Mouse (Mus musculus): ENCODE results near the gene Mr1.
A peak's percentile ranks its signal among the peaks of the same experiment; 100 is the strongest.

Mr1 gene

DNA sequence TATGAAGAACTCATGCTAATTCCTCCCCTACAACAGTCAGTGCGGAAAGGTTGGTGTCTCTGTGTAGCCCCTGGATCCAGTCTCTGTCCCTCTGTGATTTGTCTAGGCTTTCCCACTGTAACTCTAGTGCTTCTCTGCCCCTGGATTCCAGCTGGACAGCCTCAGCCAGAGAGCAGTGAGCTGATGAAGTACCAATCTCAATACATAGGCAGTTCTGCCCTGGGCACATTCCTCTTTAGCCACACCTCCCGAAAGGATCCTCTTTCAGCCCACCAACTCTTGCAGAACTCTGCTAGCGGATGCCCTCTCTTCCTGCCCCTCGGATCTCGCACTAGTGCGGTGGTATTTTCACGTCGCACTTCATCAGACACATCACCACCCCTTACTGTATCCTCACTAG lies 11.7 kb downstream of the Mr1 start:
- DNase-seq (ENCODE audit: low read depth, low spot score), result no peak

DNA sequence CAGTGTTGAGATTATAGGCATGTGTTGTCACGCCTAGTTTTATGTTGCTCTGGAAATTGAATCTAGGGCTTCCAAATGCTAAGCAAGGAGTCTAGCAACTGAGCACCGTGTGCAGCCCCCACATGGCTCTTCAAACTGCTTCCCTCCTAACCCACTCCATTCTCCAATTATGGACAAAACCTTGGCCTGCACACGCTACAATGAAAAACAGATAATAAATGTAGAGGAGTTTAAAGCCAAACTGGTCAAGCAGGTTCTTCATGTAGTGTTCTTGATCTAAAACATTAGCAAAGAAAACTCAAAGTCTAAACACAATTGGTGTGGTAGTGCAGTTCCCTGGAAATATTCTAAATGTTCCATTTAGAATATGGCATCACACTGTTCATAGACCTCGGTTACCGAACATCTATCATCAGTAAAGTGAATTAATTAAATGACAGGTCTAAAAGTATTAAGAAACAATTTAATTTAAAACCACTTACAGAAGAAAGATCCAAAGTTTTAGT lies 19.1 kb downstream of the Mr1 start:
- no peak for DNase-seq (ENCODE audit: low read depth, low spot score)

DNA sequence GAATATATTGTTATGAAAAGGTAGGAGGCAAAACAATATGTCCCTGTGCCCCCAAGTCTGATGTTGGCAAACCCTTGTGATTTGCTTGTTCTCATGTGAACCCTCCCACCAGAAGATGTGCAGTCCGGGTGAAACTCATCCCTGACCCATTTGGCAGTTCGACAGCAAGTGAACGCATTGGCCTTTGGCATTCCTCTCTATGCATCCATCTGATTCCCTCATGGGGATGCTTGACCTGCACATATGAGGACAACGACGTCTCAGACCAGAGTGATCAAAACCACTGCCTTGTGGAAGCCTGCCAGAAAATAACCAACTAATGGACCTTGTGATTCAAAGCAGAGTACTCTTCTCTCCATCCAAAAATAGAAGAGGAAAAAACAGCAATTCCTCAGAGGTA lies 19.9 kb downstream of the Mr1 start:
- DNase-seq (ENCODE audit: low read depth, low spot score), result no peak

DNA sequence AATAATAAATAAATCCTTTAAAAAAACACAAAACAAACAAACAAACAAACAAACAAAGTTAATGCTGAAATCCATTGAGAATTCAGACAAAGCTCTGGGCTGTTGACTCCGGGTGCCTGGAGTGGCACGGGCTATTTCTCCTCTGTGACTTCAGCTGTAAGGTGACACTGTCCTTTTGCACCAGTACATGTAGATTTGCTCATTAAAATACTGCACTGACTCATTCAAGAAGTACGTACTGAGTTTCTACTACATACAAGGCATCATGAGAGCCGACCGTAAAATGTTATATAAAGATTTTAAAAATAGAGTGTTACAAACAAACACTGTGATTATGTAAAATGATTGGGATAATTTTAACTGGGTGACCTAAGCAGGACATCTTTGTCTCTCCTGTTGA lies 22.2 kb downstream of the Mr1 start:
- DNase-seq (ENCODE audit: low read depth, low spot score), result no peak

DNA sequence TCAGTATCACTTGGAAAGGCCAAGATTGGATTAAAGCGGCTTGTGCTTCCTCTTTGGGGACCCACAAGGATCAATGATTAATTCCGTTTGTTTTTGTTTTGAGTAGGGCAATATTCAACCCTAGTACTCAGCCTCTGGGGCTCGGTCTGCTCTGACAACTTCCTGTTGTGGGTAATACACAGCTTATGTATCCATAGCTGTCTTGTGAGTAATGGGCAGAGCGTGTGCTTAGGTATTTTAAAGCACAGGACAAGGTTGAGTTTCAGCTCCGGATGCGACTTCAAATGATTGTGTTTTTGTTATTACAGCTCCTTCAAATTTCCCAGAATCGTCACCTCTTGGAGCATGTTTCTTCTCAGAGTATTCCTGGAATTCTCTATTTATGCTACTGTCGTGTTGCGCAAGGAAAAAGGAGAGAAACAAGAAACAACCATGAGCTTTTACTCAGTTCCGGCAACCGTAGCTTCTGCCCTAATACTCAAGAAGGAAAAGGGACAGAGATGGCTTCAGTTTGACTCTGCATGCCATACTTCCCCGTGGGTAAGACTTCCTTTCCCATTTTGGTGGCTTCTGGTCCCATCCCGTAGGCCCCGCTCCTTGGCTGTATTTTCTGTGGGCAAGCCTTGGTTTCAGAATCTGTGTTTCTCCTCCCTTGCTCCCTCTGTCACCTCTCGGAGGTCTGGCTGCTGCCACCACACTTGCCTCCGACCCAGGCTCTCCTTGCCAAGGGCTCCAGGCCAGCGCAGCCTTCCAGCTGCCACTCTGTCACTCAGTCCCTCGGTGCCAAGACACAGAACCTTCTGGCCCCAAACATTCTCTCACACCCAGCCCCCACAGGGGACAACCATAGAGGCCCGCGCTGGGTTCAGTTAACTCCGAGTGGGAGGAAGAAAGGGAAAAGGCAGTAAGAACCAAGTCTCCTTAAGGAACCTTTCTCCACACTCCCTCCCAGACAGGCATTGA lies 24.4 kb downstream of the Mr1 start:
- DNase-seq (ENCODE audit: low read depth, low spot score), result no peak

DNA sequence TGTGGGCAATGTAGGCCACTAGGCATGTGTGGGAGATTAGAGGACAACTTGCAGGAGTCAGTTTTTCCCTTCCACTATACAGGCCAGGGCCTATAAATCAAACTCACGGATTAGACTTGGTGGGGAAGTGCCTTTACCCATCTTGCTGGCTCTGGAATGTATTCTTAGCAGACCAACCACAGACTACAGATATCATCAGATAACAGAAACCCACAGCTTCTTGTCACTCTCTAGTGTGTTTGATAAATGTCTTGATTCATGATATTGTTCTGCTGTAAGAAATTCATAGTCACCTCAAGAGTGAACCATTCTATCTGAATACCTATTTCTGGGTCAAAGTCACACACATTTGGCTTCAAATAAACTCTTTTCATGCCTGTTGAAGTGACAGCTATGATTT lies 26.9 kb downstream of the Mr1 start:
- no peak for DNase-seq (ENCODE audit: low read depth, low spot score)

DNA sequence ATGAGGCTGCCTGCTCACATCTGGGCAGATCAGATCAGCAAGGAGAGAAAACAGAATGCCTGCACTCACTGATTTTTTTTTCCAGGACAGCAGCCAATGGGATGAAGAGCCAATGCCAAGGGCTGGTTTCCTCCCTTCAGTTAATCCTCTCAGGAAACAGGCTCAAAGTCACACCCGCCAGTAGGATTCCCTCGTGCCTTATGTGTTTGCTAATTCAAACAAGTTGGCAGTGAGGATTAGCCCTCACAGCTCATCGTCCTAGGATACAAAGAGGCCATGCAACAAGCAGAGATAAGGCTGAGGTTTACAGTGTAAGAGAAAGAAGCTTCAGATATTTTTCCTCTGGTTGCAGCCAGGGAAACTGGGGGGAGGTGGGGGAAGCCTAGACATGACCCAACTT lies 32.7 kb downstream of the Mr1 start:
- DNase-seq (ENCODE audit: low read depth, low spot score), result no peak

DNA sequence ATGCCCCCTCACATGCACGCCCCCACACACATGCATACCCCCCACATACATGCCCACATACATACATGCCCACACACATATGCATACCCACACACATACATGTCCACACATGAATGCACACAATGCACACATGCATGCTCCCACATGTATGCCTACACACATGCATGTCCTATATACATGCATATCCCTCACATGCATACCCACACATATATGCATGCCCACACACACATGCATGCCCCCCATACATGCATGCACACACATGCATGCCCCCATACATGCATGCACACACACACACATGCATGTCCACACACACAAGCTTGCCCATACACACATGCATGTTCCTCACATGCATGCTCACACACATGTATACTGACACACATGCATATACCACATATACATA lies 33.7 kb downstream of the Mr1 start:
- DNase-seq (ENCODE audit: low read depth, low spot score), result no peak

DNA sequence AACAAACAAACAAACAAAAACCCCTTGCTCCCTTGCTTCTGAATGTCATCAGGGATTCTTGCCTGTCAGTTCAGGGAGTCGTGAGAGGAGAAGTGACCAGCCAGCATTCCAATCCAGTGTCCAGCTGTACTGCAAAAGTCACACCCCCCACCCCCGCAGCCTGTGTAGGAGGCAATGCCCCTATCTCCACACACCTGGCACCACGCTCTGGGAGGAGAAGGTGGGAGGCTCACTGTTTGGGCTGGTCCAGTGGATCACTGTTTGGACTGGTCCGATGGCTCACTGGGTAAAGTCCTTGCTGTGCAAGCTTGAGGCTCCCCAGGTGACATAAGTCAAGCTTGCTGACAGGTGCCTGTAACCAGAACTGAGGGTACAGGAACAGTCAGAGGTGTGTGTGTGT lies 34.5 kb downstream of the Mr1 start:
- DNase-seq (ENCODE audit: low read depth, low spot score), result no peak

DNA sequence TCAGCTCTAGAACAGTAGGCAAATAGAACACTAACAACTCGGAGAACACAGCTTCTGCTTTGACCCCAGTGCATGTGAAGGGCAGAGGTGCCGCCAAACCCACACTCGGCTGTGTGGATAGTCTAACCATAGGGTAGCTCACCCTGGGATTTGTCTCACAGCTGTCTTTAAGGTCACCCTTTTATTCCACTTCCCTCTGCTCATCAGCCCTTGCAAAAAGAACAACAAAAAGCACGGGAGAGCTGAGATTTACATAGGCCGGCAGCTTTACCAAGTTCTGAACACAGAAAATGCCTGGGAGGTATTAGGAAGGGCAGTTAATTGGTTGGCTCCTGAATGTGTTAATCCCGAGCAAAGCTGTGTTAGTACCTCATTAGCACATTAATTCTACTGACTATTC lies 35.1 kb downstream of the Mr1 start:
- DNase-seq (ENCODE audit: low read depth, low spot score), result no peak

DNA sequence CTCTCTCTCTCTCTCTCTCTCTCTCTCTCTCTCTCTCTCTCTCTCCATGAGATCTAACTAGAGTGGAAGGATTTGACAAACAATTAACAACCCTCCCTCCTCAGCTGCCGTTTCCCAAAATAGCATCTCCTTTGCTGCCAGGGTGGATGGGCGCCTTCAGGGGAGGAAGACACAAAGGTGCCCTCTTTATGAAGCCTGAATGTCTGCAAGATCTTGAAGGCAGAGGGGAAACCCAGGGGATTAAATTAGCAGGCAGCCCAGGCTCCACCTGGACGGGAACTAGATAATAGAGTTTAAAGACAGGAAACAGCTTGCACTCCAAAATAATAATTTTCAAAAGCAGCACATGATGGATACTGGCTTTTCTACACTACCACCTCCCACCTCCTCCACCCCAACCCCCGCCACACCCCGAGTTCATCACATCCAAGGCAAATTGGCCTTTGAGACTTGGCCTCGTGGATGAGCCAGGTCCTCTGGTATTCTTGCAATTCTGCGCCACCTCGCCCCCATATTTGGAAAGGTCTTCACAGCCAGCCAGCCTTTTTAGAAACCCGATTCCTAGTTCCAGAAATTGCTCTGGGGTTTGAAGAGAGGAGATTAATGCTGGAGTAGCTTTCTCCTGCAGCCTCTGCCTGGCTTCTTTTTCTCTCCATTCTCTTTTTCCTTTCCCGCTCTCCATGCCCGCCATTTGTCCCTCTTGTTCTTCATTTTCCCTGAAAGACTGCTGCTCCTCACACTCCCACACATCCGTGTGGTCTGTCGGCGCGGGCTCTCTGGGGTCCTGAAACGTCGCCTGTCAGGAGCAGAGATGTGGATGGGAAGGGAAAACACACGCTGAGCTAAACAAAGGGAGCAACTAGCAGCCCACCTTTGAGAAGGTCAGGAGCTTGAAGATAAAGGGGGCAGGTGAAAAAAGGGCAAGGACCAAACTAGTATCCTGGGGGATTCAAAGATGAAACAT lies 36.9 kb downstream of the Mr1 start:
- no peak for DNase-seq (ENCODE audit: low read depth, low spot score)

DNA sequence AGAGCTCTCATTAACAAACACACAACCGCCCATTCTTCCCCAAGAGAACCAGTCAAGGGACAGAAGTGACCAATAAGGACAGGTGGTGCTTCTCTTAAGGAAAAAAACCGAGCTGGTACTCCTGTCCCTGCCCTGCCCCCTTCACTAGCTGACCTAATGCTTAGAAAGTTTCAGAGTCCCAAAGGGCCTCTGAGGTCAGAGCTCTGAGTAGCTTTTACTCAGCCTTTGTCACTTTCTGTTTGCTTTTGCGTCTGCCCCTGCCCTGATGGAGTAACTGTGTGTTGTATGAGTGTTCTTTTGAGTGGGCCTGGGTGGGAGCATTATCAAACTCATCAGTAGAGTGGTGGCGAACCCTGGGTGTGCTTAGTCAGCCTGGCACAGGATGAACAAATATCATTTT lies 38.2 kb downstream of the Mr1 start:
- no peak for DNase-seq (ENCODE audit: low read depth, low spot score)

DNA sequence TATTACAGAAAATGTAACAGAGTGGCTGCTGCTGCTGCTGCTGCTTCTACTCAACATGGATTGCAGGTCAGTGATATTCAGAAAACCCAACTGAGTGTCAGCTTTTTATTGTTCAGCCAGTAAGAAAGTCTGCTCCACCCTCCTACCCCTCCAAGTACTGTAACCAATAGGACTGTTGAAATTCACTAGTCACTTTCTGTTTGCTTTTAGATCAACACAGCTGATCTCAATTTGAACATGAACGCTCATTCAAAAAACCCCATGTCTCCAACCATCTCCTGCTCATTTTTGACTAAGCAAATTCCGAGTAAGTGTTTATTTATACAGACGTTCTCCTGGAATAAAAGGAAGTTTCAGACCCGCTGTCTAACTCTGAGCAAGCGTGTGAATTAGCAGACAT lies 38.8 kb downstream of the Mr1 start:
- DNase-seq (ENCODE audit: low read depth, low spot score), result no peak

DNA sequence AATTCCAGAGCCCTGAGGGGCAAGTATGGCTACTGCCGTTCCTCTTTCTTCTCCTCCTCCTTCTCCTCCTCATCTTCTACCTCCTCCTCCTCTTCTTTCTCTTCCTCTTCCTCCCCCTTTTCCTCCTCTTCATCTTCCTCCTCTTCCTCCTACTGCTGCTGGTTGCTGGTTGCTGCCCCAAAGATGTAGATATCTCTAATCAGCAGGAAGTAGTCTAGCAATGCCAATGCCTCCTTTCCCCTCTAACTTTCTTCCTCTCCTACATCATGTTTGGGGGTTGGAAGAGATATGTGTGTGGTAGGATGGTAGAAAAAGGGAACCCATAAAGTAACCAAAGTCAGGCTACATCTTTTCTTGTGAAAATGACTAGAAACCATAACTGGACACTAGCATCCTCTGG lies 40.3 kb downstream of the Mr1 start:
- DNase-seq (ENCODE audit: low read depth, low spot score), result no peak

DNA sequence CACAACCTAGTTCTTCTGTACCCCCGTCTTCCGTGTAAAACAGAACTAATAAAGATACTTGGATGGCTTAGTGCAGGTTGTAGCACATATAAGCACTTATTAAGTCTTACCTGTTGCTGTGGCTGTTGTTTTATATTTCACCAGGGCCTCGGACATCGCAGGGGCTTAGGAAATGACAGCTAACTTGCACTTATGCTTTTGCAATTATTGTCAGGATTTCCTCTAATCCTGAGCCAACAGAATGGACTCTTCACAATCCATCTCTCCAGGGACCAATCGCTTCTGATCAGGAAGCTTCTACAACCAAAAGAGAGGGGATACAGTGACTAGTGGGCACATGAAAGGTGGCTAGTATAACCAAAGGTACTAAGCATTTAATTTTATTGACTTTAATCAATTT lies 42.6 kb downstream of the Mr1 start:
- DNase-seq (ENCODE audit: low read depth, low spot score), result no peak

DNA sequence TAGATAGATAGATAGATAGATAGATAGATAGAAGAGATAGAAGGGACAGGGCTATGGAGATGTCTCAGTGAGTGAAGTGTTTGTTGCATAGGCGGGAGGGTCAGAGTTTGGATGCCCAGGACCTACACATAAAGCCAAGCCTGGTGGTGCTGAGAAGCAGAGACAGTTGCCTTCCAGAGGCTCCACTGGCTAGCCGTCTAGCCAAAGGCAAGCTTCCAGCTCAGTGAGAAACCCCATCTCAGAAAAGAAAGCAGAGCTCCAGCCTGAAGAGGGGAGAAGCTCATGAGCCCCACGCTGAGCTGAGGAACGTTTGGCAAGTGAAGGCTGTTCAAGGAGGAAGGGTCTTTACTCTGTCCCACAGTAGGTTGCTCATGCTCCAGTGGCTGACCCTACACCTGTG lies 44.0 kb downstream of the Mr1 start:
- no peak for DNase-seq (ENCODE audit: low read depth, low spot score)

DNA sequence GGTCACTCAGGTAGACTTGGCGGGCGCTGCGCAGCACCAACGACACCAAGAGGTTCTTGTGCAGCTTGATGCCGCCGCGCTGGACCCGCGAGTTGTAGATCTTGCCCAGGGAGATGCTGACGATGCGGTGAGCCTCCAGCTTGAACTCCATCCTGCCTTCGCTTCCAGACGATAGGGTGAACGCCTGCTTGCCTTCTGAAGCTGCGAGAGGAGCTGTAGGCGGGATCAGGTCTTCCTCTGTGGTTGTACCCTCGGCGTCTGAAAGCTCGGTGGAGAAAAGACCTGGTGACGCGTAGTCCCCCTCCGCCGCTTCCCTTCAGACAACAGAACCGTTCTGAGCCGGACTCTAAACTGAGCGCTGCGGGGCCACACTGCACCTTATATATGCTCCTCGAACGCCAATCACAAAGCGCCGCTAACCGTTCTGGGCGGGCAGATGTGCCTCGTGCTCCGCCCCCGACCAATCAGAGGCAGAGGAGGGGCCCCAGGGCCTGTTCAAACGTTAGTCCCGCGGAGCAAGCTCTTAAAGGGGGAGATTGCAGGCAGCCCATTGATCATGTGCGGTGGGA lies 47.2 kb downstream of the Mr1 start, which contains the start of gene Ier5:
Gene Ier5 (minus strand): TSS at position 357 of the 569 bp plus-strand sequence.
- DNase-seq (ENCODE audit: low read depth, low spot score), result peak; percentile 84

DNA sequence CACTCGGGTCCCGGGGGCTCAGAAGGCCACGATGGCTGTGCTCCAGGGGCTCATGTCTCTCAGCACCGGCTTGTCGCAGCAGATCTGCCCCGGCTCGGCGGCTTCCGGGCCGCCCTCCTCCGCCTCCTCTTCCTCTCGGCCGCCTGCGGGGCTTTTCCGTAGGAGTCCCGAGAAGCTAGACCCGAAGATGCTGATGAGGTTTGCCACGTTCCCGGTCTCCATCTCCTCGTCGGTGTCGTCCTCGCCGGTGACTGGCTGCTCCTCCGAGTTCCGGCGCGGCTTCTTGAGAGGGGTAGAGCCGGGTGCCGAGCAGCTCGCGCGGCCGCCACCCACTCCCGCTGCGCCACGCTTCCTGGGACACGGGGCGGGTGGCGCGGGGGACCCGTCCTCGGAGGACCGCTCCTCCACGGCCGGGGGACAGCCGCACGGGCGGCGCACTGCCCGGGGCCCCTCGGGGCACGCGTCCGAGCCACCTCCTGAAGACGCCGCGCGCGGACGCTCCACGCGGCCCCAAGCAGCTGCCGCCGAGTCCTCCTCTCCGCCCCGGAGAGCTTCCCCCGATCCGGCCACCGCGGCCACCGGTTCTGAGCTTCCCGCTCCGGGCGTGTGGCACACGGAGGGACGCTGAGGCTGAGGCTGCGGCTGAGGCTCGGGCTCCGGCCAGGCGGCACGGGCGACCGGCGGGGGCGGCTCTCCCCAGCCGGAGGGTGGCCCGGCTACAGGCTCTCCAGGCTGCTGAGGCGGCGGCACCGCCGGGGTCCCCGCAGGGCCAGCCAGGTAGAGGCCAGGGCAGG lies 47.9 kb downstream of the Mr1 start:
- DNase-seq (ENCODE audit: low read depth, low spot score), result no peak

DNA sequence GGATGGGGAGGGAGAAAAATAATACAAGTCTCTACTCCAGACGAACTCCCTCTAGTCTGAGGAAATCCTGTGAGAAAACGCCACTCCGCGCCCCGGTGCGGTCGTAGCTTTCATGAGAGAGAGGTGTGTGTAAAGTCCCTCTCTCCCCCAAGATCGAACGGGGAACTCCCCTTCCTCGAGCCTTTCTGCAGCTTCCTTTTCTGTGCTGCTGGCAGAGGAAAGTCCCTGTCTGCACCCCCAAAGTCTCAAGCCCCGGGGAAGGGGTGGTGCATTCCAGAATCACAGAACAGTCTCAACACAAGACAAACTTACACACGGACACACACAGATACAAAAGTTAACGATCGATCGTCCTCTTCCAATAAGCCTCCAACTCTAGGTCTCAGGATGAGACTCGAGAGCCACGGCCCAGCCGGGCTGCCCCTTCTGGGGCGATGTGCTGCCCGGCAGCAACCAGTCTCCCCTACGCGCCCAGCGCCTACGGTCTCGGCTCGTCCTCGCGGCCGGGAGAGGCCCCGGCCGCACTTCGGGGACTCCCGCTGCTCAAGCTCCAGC lies 48.6 kb downstream of the Mr1 start:
- no peak for DNase-seq (ENCODE audit: low read depth, low spot score)

DNA sequence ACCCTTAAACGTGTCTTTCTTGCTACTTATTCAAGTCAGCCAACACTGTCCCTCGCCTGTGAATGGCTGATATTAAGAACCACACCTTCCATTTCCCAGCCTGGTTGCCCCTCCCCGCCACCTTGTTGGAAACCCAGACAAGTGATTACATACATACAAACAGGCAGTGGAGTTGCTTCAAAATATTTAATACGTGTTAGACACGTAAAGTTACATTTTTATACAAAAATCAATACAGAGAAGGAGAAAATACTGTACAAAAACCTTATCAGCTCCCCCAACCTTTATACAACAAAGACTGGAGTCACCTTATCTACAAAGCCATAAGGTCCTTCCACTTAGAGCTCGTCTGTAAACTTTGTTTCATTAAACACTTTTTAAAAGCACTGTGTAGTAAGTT lies 49.3 kb downstream of the Mr1 start:
- DNase-seq (ENCODE audit: low read depth, low spot score), result no peak
